Mouse (Mus musculus) heart, adult 9 months (tissue): ENCODE results near the gene Sh2d4b.
A peak's percentile ranks its signal among the peaks of the same experiment; 100 is the strongest.

Experiments
- DNase-seq, 2 experiments: peaks; one replicate each; pipeline ENCODE4 v3.0.0; 2022; ENCODE audit warnings: low spot score in 2 of 2

Sh2d4b gene

DNA sequence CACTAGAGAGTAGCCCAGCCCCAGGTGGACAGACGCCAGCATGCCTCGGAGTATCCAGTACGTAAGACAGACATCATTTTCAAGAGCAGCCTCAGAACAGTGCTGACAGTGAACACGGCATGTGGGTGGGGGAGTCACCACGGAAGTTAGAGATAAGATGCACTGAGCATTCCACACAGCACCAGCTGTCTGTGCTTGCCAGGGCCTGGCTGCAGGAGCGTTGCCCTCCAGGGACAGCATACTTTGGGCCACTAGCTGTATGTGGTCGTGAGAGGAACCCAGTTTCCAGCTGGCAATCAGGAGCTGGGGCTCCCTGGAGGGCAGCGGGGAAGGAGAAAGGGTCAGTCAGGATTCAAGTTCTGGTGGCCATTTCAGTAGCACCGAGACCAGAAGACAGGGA is 13.7 kb upstream of the Sh2d4b start:
- DNase-seq, result no peak

DNA sequence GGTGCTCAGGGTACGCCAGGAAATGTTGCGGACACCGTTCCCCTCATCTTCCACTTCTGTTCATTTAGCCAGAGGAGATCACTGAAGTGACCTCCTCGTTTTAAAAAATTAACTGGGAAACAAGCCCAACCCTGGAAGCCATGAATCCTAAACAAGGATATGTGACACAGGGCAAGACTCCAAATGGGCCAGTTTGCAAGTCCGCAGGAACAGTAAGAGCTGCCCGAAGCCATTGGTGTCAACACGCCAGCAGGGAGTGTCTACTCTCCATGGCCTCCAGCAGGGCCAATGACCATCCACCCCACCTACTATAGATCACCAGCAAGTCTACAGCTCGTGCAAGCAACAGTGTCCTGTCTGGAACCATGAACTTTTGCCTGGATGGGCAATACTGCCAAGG is 12.7 kb upstream of the Sh2d4b start:
- no peak for DNase-seq

DNA sequence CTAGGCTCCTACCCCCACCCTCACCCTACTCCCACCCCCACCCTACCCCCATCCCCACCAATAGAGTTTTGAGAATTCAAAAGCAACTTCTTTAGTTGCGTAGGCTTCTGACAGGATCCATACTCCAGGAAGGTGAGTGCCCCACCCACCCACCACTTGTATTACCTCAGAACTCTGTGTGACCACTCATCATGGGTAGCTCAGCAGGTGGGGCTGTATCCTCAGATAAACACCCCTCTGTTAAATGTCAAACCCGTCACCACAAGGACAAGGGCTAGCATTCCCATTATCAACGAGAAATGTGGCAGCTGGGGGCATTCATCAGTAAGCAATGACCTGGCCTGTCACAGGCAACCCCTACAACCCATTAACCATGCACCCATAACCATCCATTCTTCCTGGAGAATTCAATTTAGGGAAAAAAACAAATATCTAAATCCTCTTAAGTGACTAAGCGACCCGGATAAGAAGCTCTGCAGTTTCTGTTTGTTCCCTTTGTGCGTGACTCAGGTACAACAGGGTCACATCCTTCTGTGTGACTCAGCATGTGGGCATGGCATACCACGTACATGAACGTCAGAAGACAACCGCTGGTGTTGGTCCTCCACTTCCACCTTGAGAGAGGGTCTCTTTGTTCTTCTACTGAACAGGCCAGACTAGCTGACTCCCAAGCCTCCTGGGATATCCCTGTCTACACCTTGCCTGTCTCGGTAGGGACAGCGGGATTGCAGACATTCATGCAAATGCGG is 9.4 kb upstream of the Sh2d4b start:
- DNase-seq, result no peak

DNA sequence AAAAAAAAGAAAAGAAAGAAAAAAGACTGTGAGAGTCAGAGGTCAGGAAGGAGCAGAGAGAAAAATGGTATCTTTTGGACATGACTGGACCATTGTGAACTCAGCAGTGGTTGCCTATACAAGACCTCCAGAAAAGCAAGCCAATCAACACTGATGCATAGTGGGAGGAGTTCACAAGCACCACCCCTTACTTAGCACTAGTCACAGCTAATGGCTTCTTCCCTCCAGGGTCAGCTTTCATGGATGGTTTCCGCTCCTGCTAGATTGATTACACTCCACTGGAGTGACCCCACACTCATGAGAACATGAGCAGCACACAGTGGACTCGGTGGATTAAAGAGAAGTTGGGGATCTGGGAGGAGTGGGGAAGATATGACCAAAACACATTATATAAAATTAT is 7.2 kb upstream of the Sh2d4b start:
- DNase-seq, result no peak

DNA sequence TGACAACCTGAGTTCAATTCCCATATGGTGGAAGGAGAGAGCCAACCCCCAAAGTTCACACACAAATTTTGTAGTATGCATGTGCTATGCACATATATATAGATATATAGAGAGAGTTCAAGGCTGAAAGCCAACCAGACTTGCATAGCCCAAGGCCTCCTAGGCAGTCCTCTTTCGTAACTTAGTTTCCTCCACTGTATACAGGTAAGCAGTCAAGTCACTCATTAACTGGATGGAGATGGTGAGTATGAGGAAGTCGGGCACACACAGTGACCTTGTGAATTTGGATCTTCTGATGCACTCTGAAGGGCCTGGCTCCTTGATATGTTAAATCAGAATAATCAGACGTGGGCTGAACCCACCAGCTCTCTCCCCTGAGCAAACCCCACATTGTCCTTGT is 4.8 kb upstream of the Sh2d4b start:
- DNase-seq, result no peak

DNA sequence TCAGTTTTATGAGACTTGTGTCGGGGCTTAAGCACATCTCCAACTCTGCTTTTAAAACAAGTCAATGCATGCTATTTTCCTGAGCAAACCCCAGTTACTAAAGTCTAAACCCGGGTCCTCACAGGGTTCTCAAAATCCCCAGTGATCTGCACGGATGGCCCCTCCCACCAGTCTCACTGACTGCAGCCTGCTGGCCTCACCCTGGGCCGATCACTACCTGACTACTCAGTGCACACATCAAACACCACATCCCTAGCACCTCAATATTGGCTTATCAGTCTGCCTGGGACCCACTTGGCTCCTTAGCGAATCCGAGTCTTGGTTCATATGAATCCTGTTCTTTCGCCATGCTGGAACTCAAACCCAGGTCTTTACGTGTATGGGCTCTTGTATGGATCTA is 2.6 kb upstream of the Sh2d4b start:
- no peak for DNase-seq

DNA sequence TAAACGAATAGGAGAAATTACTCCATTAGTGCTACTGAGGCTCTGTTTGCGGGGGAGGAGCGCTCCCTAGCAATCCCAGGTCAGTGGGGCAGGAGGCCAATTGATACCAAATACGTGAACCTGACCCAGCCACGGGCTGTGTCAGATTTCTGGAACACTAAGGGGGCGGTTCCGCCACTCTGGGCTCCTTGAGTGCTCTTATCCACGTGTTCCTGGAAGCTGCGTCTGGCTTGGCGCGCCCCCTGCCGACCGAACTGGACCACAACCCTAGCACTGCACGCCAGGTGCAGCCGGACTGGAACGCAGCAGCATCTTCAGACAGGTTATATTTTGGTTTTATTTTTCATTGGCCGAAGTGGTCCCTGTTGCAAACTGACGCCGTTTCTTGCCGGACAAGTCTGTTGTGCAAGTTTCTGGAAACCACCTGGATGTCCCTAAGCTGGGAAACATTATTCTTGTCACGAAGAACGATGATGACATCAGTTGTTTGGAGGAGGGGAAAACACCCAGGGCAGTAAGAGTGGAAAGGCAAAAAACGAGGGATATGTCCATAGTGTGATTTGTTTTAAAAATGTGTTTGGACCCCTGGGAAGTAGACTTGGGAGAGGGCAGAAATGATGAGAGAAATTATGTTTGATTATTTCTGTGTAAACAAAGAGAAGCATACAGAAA is 1.6 kb upstream of the Sh2d4b start:
- DNase-seq, result peak; percentile 63 to 65

DNA sequence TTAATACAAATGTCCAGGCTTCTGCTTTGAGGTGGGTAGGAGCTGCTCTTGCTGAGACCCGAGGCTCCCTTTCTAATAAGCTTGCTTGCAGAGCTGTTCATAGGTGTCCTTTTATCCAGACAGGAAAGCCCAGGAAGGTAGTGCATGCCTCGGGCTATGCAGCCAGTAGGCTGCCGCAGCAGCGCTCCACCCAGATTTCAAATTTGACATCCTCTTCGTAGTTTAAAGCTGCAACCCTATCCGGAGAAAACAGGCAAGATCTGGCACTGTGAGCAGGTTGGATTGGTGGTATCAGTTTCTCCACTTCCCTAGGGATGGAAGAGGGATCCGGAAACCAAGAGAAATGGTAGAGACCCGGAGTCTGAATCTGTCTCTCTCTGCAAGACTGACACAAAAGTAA is 818 bp upstream of the Sh2d4b start:
- no peak for DNase-seq

DNA sequence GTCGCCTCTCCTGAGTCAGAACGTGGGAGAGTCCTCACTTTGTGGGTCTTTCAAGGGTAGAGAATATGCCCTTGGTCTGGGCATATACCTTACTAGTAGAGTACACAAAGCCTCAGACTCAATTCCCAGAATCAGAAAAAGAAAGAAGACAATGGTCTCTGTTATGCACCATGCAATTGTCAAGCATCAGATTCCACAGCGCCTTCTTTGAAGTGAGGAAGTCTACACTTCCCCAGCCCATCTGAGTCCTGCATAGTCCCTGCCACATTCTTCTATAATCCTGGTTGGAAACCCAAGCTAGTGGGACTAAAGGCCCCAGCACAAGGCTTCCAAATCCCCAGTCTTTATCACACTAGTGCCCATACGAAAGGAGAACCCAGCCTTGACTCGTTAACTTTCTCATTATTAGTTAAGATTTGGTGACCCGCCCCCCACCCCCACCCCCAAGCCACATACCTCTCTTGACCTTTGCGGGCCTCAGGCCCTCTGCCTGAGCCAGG is 690 bp downstream of the Sh2d4b start:
- no peak for DNase-seq

DNA sequence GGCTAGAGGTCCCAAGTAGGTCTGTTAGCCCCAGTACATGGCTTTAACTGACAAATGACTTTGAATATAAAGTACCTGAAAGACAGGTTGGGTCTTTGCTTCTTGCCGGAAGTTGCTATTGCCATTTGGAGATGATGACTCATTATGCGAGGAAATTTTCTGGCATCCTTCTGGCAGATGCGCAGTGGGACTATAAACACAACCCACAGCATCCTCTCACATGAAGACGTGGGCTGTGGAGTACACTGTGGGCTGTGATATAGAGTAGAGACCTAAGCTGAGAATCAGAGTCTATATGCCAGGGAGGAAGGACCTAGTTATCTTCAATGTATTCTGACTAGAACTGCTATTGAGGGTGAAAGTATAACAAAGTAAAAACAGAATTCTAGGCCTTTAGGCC is 1.6 kb downstream of the Sh2d4b start:
- no peak for DNase-seq

DNA sequence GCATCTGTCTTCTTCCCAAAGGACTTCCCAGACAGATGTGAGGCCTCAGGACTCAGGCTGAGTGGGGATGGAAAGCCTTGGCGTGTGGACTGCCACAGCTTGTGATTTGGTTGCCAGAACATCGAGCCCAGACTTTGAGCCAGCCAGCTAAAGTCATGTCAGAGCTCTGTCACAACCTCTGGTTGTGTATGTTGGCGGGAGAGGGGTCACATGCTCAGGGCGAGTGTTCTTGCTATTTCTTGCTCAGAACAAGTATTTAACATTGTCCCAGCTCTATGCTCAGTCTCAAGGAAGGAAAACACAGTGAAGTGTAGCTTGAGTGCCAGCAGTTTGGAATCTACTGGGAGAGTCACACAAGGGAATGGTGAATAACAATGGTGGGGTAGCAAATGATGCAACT is 3.4 kb downstream of the Sh2d4b start:
- DNase-seq, result peak; percentile 73 to 76

DNA sequence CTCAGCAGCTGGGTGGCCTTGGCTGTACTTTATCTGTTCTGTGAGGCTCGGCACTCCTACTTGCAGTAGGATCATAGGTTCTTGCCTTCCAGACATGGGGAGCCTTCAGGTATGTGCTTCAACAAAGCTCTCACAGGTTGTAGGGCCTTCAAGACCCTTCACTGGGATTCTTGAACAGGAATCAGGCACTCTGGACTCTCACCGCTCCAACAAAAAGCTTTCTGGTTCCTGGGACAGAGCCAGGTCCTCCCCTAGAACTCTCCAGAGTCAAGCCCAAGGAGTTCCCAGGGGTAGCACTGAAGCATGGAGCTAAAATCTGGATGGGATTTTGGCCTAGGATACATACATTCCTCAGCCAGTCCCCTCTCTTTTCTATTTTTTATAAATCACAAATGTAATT is 3.9 kb downstream of the Sh2d4b start:
- no peak for DNase-seq

DNA sequence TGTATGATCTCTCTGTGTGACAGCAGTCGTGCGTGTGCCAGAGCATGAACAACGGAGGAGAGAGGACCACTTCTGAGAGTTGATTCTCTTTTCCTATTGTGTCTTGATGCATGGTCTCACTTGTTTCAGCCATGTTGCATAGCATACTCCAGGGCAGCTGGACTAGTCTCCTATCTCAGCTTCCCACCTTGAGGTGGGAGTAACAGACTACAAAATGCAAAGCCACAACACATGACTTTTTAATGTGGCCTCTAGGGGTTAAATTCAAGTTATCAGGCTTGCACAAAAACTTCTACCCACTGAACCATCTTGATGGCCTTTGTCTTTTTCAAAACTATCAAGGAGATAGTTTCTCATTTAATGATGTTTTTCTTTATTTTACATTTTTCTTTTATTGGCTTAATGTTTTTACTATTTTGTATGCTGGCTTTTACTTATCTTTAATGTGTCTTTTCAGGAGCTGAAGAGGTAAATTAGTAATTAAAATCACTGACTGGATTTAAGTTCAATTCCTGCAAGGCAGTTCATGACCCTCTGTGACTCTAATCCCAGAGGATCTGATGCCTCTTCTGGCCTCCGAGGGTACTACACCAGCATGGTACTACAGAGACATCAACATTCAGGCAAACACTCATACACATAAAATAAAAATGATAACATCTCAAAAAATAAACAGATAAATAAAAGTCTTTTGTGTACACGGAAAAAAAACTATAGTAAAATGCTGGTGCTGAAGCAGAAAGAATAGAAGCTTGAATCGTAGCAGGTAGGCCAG is 6.5 kb downstream of the Sh2d4b start:
- DNase-seq, result no peak

DNA sequence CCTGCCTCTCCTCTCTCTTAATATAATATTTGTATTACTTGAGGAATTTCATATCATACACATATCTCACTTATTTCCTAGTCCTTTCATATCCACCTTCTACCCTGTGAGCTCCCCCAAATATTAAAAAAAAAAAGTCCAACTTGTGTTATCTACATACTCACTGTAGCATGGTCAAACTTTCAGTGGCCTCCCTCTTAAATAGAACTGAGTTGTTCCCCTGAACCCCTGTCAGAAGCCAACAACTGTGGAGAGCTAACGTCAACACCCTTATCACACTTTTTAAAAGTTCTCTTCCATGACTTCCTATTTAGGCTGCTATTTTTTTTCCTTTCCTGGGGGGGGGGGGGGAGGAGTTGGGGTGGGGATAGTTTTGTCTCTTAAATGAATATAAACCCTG is 7.3 kb downstream of the Sh2d4b start:
- no peak for DNase-seq

DNA sequence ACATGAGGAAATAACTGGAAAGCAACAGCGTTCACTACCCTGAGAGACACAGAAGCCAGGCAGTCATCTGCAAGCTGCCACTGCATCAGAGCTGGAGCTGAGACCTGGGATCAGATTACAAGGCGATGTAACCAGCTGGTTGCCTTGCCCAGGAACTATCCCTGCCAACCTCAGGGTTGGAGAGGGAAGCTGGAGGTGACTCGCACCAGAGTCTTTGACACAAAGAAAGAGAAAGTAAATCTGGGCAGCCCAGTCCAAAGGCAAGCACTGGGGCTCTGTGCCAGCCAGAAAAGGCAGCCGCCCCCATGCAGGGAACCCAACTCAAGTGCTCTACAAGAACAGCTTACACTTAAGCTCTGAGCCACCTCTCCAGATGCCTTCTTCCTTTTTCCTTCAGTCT is 7.8 kb downstream of the Sh2d4b start:
- DNase-seq, result no peak

DNA sequence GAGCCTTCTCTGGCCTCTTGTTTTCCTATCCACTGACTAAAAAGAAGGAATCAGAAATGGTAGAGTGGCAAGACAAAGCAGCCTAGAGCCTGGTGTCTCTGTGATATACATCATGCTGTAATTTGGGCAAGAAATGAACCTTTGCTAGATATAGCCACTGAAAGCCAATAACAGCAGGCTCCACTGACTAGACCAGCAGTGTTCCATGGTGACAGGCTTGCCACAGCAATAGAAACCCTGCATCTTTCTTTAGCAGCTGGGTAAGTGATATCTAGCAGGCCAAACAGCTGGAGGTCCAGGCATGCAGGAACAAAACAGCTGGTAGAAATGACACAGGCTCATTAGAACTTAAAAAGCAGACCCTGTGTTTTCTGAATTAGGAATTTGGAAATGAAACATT is 18.5 kb downstream of the Sh2d4b start:
- no peak for DNase-seq

DNA sequence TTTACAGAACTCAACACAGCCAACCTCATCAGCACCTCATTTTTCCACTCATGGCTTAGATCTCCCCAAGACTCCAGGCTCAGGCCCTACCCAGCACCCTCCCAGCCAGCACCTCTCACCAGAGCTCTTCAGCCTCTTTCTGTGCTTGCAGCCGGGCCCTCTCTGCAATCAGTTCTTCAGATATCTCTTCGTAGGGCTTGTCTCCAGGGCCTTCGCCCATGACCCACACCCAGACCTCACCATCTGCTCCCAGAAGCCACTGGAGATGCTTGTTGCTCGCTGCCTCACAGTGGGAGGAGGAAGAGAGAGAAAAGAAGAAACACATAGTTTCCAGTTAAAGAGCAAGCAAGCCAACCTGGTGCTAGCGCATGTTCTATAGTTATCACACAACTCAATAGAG is 19.1 kb downstream of the Sh2d4b start:
- DNase-seq, result no peak

DNA sequence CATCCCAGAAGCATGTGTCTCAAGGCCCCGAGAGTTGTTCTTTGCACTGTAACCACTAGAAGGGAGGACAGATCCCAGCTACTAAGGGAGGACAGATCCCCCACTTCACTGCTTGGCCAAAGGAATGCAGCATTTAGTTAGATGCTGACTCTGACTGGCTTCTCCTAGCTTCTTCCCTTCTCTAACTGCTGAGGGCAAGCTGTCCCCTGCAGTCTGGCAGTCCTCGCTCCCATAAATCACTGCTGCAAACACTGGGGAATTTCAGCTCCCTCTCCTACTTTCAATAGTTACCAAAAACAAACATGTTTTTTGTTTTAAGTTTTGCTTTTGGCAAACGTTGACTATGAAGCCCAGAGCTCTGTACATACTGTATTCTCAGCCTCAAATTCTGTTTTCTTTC is 22.5 kb downstream of the Sh2d4b start:
- DNase-seq, result no peak

DNA sequence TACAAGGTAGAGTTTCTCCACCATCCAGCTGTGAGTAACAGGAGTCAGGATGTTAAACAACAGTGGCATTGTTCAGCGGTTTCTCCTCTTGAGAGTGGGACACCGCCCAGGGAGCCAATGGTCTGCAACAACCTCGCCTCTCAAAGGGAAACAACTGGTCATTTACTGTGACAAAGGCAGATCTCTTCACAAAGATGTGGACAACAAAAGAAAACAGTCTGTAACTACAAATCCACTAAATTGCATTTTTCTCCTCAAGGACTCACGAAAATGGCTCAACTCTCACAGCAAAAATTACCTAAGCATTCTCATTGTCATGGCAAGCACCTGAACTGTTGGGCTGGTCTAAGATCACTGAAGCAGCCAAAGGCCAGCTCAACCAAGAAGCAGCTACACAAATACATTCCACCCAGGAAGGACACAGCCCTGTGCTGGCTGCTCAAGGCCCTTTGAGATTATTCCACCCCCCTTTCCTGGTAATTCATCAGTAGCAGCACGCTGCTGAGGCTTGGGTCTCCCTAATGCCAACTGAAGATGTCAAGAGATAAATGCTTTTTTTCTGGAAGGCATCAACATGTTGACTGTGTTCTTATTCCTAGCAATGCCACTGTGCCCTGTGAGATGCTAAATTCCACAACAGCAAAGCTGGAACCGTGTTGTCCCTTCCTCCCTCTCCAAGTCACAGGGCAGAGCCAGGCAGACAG is 28.1 kb downstream of the Sh2d4b start:
- DNase-seq, result no peak

DNA sequence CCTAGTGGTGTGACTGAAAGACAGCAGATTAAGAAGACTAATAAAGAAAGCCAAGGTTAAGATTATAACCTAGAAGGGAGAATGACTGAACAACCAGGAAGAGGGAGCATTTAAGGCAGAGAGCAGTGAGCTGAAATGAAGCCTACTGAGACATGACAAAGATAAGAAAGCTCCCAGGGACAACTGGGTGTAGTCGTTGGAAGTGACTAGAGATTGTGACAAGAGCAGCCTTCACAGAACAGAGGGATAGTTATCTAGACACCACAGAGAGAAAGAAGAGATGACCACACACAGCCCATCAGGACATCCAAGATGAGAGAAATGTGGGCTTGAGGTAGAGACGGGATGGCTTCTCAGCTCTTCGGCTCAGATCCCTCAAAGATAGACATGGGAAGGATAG is 29.4 kb downstream of the Sh2d4b start:
- DNase-seq, result no peak

DNA sequence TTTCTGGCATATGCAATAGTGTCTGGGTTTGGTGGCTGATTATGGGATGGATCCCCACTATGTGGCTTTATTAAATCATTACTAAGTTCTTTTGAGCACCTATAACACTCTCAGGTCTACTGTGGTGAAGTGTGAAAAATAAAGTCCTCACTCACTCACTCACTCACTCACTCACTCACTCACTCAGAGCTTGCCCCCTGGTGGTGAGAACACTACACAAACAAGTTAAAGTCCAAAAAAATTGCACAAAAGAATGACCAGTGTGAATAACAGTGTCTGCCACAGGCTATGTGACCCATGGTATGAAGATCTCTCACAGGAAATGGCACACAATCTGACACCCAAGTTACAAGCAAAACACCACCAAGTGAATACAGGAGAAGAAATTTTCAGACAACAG is 30.0 kb downstream of the Sh2d4b start:
- DNase-seq, result no peak

DNA sequence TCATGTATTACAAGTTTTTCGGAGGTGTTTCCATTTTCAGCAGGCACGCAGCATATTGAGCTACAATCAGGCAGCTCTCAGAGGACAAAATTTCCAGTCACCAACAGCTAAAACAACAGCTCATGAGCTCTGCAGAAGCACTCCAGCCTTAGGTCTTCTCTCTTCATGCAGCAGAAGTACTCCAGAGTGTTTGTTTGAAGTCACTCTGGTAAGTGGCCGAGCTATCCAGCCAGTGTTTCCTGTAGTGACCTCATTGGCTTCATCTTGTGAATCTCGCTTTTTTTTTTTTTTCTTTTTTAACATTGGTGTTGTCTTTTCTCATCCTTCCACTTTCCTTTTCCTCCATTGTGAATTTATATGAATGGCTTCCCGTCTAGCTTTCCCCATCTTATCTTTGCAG is 40.1 kb downstream of the Sh2d4b start:
- no peak for DNase-seq
